Comparison of ENCODE assay signal across 8 mouse cellular contexts in the genomic region with DNA sequence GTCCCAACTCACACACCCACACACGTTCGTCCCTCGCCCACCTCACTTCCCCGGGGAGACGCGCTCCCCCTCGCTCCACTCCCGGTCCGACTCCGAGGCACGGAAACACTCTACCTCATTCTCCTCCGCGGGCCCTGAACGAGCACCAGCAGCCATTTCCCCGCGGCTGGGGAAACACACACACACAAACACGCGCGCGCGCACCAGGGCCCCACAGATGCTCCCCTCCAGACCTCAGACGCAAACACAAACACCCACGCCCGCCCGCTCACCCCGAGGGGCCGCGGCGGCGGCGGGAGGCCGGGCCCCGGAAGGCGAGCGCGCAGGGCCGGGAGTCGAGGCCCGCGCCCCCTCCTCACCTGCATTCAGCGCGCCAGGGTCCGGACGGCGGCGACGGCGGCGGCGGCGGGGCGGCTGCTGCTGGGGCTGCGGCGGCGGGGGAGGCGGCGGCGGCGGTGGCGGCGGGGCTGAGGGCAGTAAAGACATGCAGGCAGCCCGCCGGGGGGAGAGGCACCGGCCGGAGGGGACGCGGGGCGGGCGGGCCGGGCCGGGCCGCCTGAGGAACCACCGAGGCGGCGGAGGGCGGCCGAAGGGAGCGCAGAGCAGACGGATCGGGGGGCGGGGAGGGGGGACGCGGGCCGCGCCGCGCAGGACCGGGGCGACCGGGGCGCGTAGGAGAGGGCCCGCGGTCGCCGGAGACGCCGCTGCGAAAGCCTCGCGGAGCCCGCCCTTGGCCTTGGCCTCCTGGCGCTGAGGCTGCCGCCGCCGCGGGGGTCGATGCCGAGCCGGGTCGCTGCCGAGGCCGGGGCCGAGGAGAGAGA. TPM values are rescaled to one million over a fixed set of nuclear protein-coding genes. Genes with fewer than 3 reads are reported as not detected.
A peak's percentile ranks its signal among the peaks of the same experiment; 100 is the strongest.
DNase-seq lines count a peak whose midpoint lies in the region; ATAC-seq and TF ChIP-seq lines count a peak whose summit lies in the region.

No protein-coding gene starts in this region.

- peak overlapping the region; percentile 77 for H3ac ChIP-seq in C2C12 (ENCODE audit: control insufficient read depth, insufficient read length, low read depth)

- TF ChIP-seq POLR2A in bone marrow, adult 2 months (IDR thresholded peaks at IDR 0.05; ENCODE audit: borderline replicate concordance, control insufficient read depth, low read depth, low read length): peak; percentile 33; the same call in 1 of the 2 replicates

- peak overlapping the region; percentile 64 for H3K4me3 ChIP-seq in C2C12 (ENCODE audit: insufficient read depth, poor library complexity, severe bottlenecking)
- peak overlapping the region; percentile 95 for H3K4me3 ChIP-seq in bone marrow, adult 2 months (replicated peaks; ENCODE audit: control insufficient read depth, low read depth, low read length)
- peak overlapping the region; percentile 97 for H3K4me3 ChIP-seq in heart, embryonic 14.5 days (ENCODE audit: control insufficient read depth in 1 of 2, insufficient read depth in 1 of 2, low read depth in 1 of 2, low read length in 2 of 2)
- peak overlapping the region; percentile 89 for H3K4me3 ChIP-seq in liver, embryonic 11.5 days (ENCODE audit: low read depth, low read length)

- 0 out of 2 replicates have a peak, but pooled peaks have one; percentile 4 for ATAC-seq in erythroid progenitor cell, adult 5-6 weeks (replicated peaks; ENCODE audit: low FRiP score, poor library complexity, severe bottlenecking)
- ATAC-seq in heart, embryonic 14.5 days (ENCODE audit: insufficient number of reproducible peaks, insufficient read depth, low FRiP score, low read depth): peak; percentile 41
- ATAC-seq in liver, embryonic 11.5 days (replicated peaks; ENCODE audit: low FRiP score): peak; percentile 42
- 0 out of 2 replicates have a peak, but pooled peaks have one; percentile 23 for ATAC-seq in monocyte, adult 5-6 weeks (replicated peaks; ENCODE audit: insufficient number of reproducible peaks, low FRiP score, low TSS enrichment, poor library complexity, severe bottlenecking)

- WGBS in bone marrow, adult 2 months: 2% methylated on average over 104 of the region's 114 CpGs
- under 1% methylated on average over 73 of the region's 114 CpGs for WGBS in heart, embryonic 14.5 days
- 1% methylated on average over 59 of the region's 114 CpGs for WGBS in liver, embryonic 11.5 days

- H3K4me2 ChIP-seq in heart, embryonic 14.5 days (ENCODE audit: low read length): peak overlapping the region; percentile 80
- H3K4me2 ChIP-seq in liver, embryonic 11.5 days: peak overlapping the region; percentile 94

- H3K79me2 ChIP-seq in C2C12 (ENCODE audit: control insufficient read depth, insufficient read depth): peaks cover 55% of the 10 kb centered on the region

- H3K9ac ChIP-seq in heart, embryonic 14.5 days (ENCODE audit: low read length): peak overlapping the region; percentile 99
- H3K9ac ChIP-seq in liver, embryonic 11.5 days (ENCODE audit: low read depth, low read length): peak overlapping the region; percentile 80

- no peaks in the 10 kb centered on the region for H3K27me3 ChIP-seq in C2C12 (ENCODE audit: control insufficient read depth, insufficient read depth, insufficient read length)
- no peaks in the 10 kb centered on the region for H3K27me3 ChIP-seq in heart, embryonic 14.5 days (ENCODE audit: control insufficient read depth, insufficient read depth, low read length)
- H3K27me3 ChIP-seq in liver, embryonic 11.5 days (replicated peaks; ENCODE audit: control insufficient read depth, insufficient read depth, low read length): no peaks in the 10 kb centered on the region
- no peaks in the 10 kb centered on the region for H3K27me3 ChIP-seq in splenic B cell, adult 2 months (ENCODE audit: control insufficient read depth, insufficient read depth, low read length, poor library complexity, severe bottlenecking)

- peaks cover 3% of the 10 kb centered on the region for H3K9me3 ChIP-seq in heart, embryonic 14.5 days (ENCODE audit: control insufficient read depth, low read length)
- H3K9me3 ChIP-seq in liver, embryonic 11.5 days (ENCODE audit: control insufficient read depth, low read length): no peaks in the 10 kb centered on the region

- peaks cover 43% of the 10 kb centered on the region for H3K79me3 ChIP-seq in C2C12 (ENCODE audit: low read depth)

- peak; percentile 73 for DNase-seq in kidney, postnatal 10 days
- peak; percentile 73 for DNase-seq in liver, embryonic 11.5 days (ENCODE audit: low spot score)
- DNase-seq in splenic B cell, adult 2 months (ENCODE audit: low read depth, low spot score): peak; percentile 73

- H3K27ac ChIP-seq in bone marrow, adult 2 months (ENCODE audit: control insufficient read depth, insufficient read depth, low read depth, low read length, poor library complexity): peak overlapping the region; percentile 98
- H3K27ac ChIP-seq in heart, embryonic 14.5 days (replicated peaks in 1 of 2; ENCODE audit: control insufficient read depth in 1 of 2, insufficient read depth in 1 of 2, low read depth in 2 of 2, low read length in 2 of 2): peak overlapping the region; percentile 96 to 99
- H3K27ac ChIP-seq in liver, embryonic 11.5 days (ENCODE audit: low read depth, low read length): peak overlapping the region; percentile 99

- H3K36me3 ChIP-seq in C2C12 (ENCODE audit: control insufficient read depth, insufficient read depth): no peaks in the 10 kb centered on the region
- H3K36me3 ChIP-seq in heart, embryonic 14.5 days (ENCODE audit: control insufficient read depth, insufficient read depth, low read length): no peaks in the 10 kb centered on the region
- H3K36me3 ChIP-seq in liver, embryonic 11.5 days (ENCODE audit: control insufficient read depth, insufficient read depth, low read length): no peaks in the 10 kb centered on the region
- no peaks in the 10 kb centered on the region for H3K36me3 ChIP-seq in splenic B cell, adult 2 months (ENCODE audit: control insufficient read depth, insufficient read depth, low read length, poor library complexity, severe bottlenecking)

- no peak for TF ChIP-seq CTCF in C2C12 (IDR thresholded peaks at IDR 0.05; ENCODE audit: control insufficient read depth, insufficient read depth, insufficient read length)
- no peak for TF ChIP-seq CTCF in bone marrow, adult 2 months (IDR thresholded peaks at IDR 0.05; ENCODE audit: control insufficient read depth, insufficient read depth, low read length)

- no peaks in the 10 kb centered on the region; the same call in 1 of the 2 replicates for H3K4me1 ChIP-seq in bone marrow, adult 2 months (ENCODE audit: control insufficient read depth, insufficient read depth, low read length)
- peaks cover 0 to 13% of the 10 kb centered on the region in 2 experiments; a peak in 2 of 4 replicates for H3K4me1 ChIP-seq in heart, embryonic 14.5 days (ENCODE audit: control insufficient read depth in 2 of 2, insufficient read depth in 2 of 2, low read length in 2 of 2)
- H3K4me1 ChIP-seq in liver, embryonic 11.5 days (replicated peaks; ENCODE audit: control insufficient read depth, insufficient read depth, low read length): peaks cover 13% of the 10 kb centered on the region

TF ChIP-seq in C2C12, 6 proteins besides CTCF, POLR2A, EP300 and RAD21:
- no peak for TF ChIP-seq USF1 (IDR thresholded peaks at IDR 0.05; ENCODE audit: low read depth)

RNA-seq across cellular contexts. Expression of gene Cnot6l, which starts 2.2 kb away (rescaled TPM):
- polyA plus RNA-seq in C2C12 (2012; fragmentation: generic; extraction: Trizol): 6.9 TPM
- 8.1 and 11.9 TPM in 2 replicates for polyA plus RNA-seq in bone marrow, adult 2 months (2011; ENCODE audit: insufficient read depth, insufficient read length, low replicate concordance, missing spikeins)
- total RNA-seq in erythroid progenitor cell, adult 5-6 weeks (2015; ENCODE audit: low replicate concordance): 18.0 and 20.5 TPM in 2 replicates
- 7.0 and 8.0 TPM in 2 replicates for total RNA-seq in erythroid progenitor cell, adult 5-6 weeks (2017; ENCODE audit: low replicate concordance)
- 20.8 and 23.9 TPM in 2 replicates for polyA plus RNA-seq in heart, embryonic 14.5 days (2014; fragmentation: Nextera tagmentation; extraction: Ambion mirVana)
- polyA plus RNA-seq in liver, embryonic 11.5 days (2014; fragmentation: Nextera tagmentation; extraction: Ambion mirVana): 9.6 and 11.5 TPM in 2 replicates
- 68.1 to 199 TPM (median 82.2 TPM) in 3 replicates for total RNA-seq in monocyte, adult 5-6 weeks (2017)

RNA-seq across cellular contexts. Expression of gene Mrpl1, which starts 47.5 kb away (rescaled TPM):
- polyA plus RNA-seq in C2C12 (2012; fragmentation: generic; extraction: Trizol): 5.7 TPM
- polyA plus RNA-seq in bone marrow, adult 2 months (2011; ENCODE audit: insufficient read depth, insufficient read length, low replicate concordance, missing spikeins): 6.7 and 6.8 TPM in 2 replicates
- total RNA-seq in erythroid progenitor cell, adult 5-6 weeks (2015; ENCODE audit: low replicate concordance): 7.1 and 9.4 TPM in 2 replicates
- total RNA-seq in erythroid progenitor cell, adult 5-6 weeks (2017; ENCODE audit: low replicate concordance): 10.7 and 11.9 TPM in 2 replicates
- polyA plus RNA-seq in heart, embryonic 14.5 days (2014; fragmentation: Nextera tagmentation; extraction: Ambion mirVana): 18.8 and 22.6 TPM in 2 replicates
- 31.0 and 33.0 TPM in 2 replicates for polyA plus RNA-seq in liver, embryonic 11.5 days (2014; fragmentation: Nextera tagmentation; extraction: Ambion mirVana)
- 17.3 to 46.7 TPM (median 42.3 TPM) in 3 replicates for total RNA-seq in monocyte, adult 5-6 weeks (2017)

Comparison
In these comparisons a context has a peak if more than half of its experiments do, and no peak if none do; other contexts are left out.
1. Peak in every context shown above with its lines: DNase-seq, ATAC-seq, H3K4me3 ChIP-seq and H3K27ac ChIP-seq.